Mouse (Mus musculus) G1E (cell line): ENCODE results near the gene Pcsk7.

Experiments
- CTCF ChIP-seq: IDR thresholded peaks from 2 replicates; pipeline ENCODE4 v1.5.1; 2012; ENCODE audit warnings: low read depth, low read length, inconsistent platforms, mixed read lengths
- GATA1 ChIP-seq: IDR thresholded peaks from 2 replicates; pipeline ENCODE4 v1.6.1; 2012; ENCODE audit warnings: borderline replicate concordance, low read length, inconsistent platforms, mixed read lengths
- GATA2 ChIP-seq: IDR thresholded peaks from 2 replicates; pipeline ENCODE4 v1.6.1; 2012; ENCODE audit warnings: low read depth, low read length, inconsistent platforms, borderline replicate concordance
- POLR2AphosphoS5 ChIP-seq: IDR thresholded peaks from 2 replicates; pipeline ENCODE4 v1.6.1; 2012; ENCODE audit warnings: low read depth, low read length, inconsistent platforms; ENCODE audit not compliant: insufficient replicate concordance
- TAL1 ChIP-seq: conservative IDR thresholded peaks from 2 replicates; pipeline ENCODE4 v1.6.1; 2012; ENCODE audit warnings: low read depth, low read length, inconsistent platforms, mixed read lengths

DNA sequence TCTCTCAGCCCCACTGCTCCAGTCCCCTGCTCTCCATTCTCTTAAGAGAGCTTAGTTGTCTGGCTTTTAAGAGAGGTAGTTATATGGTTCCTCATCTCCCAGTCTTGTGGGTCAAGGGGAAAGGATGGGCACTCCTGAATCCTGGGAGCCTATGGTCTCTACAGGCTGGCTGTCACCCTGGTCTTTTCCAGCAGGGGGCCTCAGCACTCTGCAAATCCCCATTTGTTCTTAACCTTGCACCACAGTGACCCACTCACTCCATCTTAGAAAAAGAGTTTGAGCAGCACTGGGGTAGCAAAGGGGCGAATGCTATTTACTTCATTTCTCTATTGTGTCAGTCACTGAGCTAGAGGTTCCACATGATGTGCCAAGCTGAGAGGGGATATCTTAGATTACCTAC lies 5.4 kb downstream of the Pcsk7 start:
- TF ChIP-seq CTCF = peak; percentile 50
- TF ChIP-seq GATA1 = no peak
- TF ChIP-seq TAL1 = no peak
- no peak for TF ChIP-seq POLR2AphosphoS5
- no peak for TF ChIP-seq GATA2
